Mouse (Mus musculus) right cerebral cortex, adult 18-20 months (tissue): ENCODE data around the gene Tbcd.
"Not testable (repeated sequence)": the region's sequence is repeated elsewhere in the genome, so short reads cannot be mapped to it uniquely, and the experiment has no call there.

ENCODE experiments used
- DNase-seq: peaks from one replicate; pipeline ENCODE4 v3.0.0; 2022; ENCODE audit warnings: mixed read lengths

Tbcd gene

DNA sequence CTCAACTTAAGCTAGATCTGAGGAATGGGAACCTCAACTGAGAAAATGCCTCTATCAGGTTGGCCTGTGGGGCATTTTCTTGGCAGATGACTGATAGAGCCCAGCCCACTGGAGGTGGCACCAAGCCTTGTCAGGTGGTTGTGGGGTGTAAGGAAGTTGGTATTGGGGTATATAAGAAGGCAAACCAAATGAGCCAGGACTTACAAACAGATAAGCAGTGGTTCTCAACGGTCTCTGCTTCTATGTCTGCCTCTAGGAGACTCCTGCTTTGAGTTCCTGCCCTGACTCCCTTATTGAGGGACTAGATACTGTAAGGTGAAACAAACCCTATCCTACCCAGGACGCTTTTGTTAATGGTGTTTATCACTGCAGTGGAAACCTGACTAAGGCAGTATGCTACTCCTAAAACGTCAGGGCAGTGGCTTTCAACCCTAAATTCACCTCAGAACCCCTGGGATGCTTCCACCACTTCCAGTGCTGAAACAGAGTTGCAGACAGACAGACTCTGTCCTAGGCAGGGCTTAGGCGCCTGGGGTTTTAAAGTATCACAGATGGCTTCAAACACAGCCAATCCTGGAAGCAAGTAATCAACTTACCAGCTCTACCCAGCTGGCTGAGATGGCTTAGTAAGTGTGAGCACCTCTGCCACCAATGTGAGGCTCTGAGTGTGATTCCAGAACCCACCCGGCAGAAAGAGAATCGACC lies 204.2 kb downstream of the Tbcd start:
- DNase-seq: no peak

DNA sequence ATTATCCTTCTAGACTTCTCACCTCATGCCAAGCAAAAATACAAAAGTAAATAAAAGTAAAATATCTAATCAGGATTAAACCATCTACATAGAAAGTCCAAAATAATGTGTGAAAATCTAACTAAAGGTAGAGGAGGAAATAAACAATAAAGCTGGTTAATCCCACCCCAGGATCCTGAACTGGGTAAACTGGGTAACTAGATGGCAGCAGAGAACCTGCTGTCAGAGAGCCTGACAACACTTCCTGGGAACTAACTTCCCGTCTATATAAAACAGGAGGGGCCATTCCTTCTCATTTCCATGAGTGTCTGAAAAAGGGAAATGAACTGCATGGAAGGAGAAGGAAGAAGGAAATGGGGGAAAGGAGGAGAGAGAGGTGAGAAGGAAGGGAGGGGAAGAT lies 206.4 kb downstream of the Tbcd start:
- no peak for DNase-seq

DNA sequence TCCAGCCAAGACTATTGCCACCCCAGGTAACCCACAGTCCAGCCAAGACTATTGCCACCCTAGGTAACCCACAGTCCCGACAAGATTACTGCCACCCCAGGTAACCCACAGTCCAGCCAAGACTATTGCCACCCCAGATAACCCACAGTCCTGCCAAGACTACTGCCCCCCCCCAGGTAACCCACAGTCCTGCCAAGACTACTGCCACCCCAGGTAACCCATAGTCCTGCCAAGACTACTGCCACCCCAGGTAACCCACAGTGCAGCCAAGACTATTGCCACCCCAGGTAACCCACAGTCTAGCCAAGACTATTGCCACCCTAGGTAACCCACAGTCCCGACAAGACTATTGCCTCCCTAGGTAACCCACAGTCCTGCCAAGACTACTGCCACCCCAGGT lies 208.9 kb downstream of the Tbcd start:
- not testable (repeated sequence) for DNase-seq

DNA sequence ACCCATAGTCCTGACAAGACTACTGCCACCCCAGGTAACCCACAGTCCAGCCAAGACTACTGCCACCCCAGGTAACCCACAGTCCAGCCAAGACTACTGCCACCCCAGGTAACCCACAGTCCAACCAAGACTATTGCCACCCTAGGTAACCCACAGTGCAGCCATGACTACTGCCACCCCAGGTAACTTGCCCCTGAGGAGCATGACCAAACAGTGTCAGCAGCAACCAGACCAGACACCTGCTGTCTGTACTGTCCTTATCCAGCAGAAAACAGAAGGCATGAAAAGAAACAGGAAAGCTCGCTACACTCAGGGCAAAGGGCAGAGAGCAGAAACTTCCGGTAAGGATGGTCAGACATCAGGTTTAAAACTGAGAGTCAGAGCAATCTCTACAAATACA lies 209.4 kb downstream of the Tbcd start:
- DNase-seq: no peak
